Mouse (Mus musculus) embryonic stem cell, embryonic (primary cell): ENCODE measurements at regions not wholly inside any gene's neighbourhood (a gene's known extent, or its start where the extent isn't known, plus 50 kb on each side); places are given as distances from the start of the nearest gene placed in this dataset.

Source experiments
- CTCF ChIA-PET, 4 experiments: fragments of 300-600 bp in 2 of 4; fragments of 350-600 bp in 2 of 4; sonication (Branson Sonifier 250); formaldehyde crosslinking; loops; one replicate each; lab custom pipeline; 2022; ENCODE audit warnings: inconsistent platforms in 2 of 4; lab: Charles Lee
- POLR2A ChIA-PET, 4 experiments: fragments of 300-600 bp in 2 of 4; fragments of 350-600 bp in 2 of 4; sonication (Branson Sonifier 250); formaldehyde crosslinking; loops; one replicate each; lab custom pipeline; 2022; ENCODE audit warnings: antibody characterized with exemption in 4 of 4, inconsistent platforms in 1 of 4; lab: Charles Lee

GRCm38 (mm10) chr16:87295727-87296126, 58.3 kb upstream of the N6amt1 start:
- CTCF ChIA-PET: no interaction called here

GRCm38 (mm10) chr16:87292826-87293225, 61.2 kb upstream of the N6amt1 start:
- CTCF ChIA-PET: no interaction called here
- POLR2A ChIA-PET: no interaction called here

More at GRCm38 (mm10) chr16:87295727-87296126, 58.3 kb upstream of the N6amt1 start:
- POLR2A ChIA-PET: no interaction called here

GRCm38 (mm10) chr16:87291716-87292115, 62.3 kb upstream of the N6amt1 start:
- ChIA-PET POLR2A (interaction anchor here in 1 of 4 experiments (0.5 kb wide), 1 partner anchor 1488 kb away, joined by 3 read pairs; no protein-coding TSS in a partner anchor), CTCF (no interaction called here)

- POLR2A ChIA-PET: no interaction called here
- CTCF ChIA-PET: interaction anchor here in 1 of 4 experiments (1.0 kb wide), 1 partner anchor 25 kb away, joined by 3 read pairs; no protein-coding TSS in a partner anchor
These were observed 68.3 kb upstream of the N6amt1 start for GRCm38 (mm10) chr16:87285639-87286038.

GRCm38 (mm10) chr16:87284835-87285510, 69.0 kb upstream of the N6amt1 start:
- ChIA-PET CTCF (interaction anchor here in 2 of 4 experiments (0.7 to 1.0 kb wide), 4 partner anchors 26 to 119 kb away, joined by 3 to 5 read pairs (median 3); no protein-coding TSS in a partner anchor), POLR2A (no interaction called here)

- CTCF ChIA-PET: no interaction called here
- POLR2A ChIA-PET: interaction anchor here in 1 of 4 experiments (0.5 kb wide), 1 partner anchor 796 kb away, joined by 3 read pairs; no protein-coding TSS in a partner anchor
These were observed 75.5 kb upstream of the N6amt1 start for GRCm38 (mm10) chr16:87278518-87278917.

GRCm38 (mm10) chr16:87272363-87272762, 81.6 kb upstream of the N6amt1 start:
- CTCF ChIA-PET: no interaction called here
- POLR2A ChIA-PET: interaction anchor here in 1 of 4 experiments (0.6 kb wide), 1 partner anchor 16 kb away, joined by 3 read pairs; no protein-coding TSS in a partner anchor

GRCm38 (mm10) chr16:87267954-87268804, 85.8 kb upstream of the N6amt1 start:
- POLR2A ChIA-PET: no interaction called here
- CTCF ChIA-PET: no interaction called here

- POLR2A ChIA-PET: no interaction called here
- CTCF ChIA-PET: no interaction called here
These were observed 86.5 kb upstream of the N6amt1 start for GRCm38 (mm10) chr16:87267517-87267916.

- ChIA-PET POLR2A (no interaction called here), CTCF (no interaction called here)
These were observed 90.4 kb upstream of the N6amt1 start for GRCm38 (mm10) chr16:87263571-87263970.

- CTCF ChIA-PET: no interaction called here
- POLR2A ChIA-PET: no interaction called here
These were observed 90.9 kb upstream of the N6amt1 start for GRCm38 (mm10) chr16:87263041-87263440.

GRCm38 (mm10) chr16:87262497-87262896, 91.5 kb upstream of the N6amt1 start:
- POLR2A ChIA-PET: no interaction called here
- CTCF ChIA-PET: interaction anchor here in 2 of 4 experiments (0.5 to 0.6 kb wide), 3 partner anchors 13 to 476 kb away, joined by 3 to 4 read pairs (median 4); no protein-coding TSS in a partner anchor

GRCm38 (mm10) chr16:87261527-87261926, 92.5 kb upstream of the N6amt1 start:
- POLR2A ChIA-PET: no interaction called here
- CTCF ChIA-PET: no interaction called here

- ChIA-PET CTCF (no interaction called here), POLR2A (no interaction called here)
These were observed 99.2 kb upstream of the N6amt1 start for GRCm38 (mm10) chr16:87254736-87255135.

GRCm38 (mm10) chr16:87250531-87250930, 103.5 kb upstream of the N6amt1 start:
- CTCF ChIA-PET: interaction anchor here (0.6 to 2.0 kb wide), 15 partner anchors 9 to 1448 kb away, joined by 3 to 8 read pairs (median 4); partner anchors contain the start of gene Adamts1 (in 1 of the 4)
- POLR2A ChIA-PET: interaction anchor here in 2 of 4 experiments (0.5 to 0.6 kb wide), 2 partner anchors 170 to 280 kb away, joined by 3 to 6 read pairs; no protein-coding TSS in a partner anchor

- CTCF ChIA-PET: interaction anchor here (0.5 to 2.0 kb wide), 21 partner anchors 8 to 1448 kb away, joined by 3 to 11 read pairs (median 4); partner anchors contain the start of gene Adamts1 (in 1 of the 4)
- POLR2A ChIA-PET: interaction anchor here in 1 of 4 experiments (0.5 kb wide), 1 partner anchor 169 kb away, joined by 6 read pairs; no protein-coding TSS in a partner anchor
These were observed 104.1 kb upstream of the N6amt1 start for GRCm38 (mm10) chr16:87249903-87250302.

GRCm38 (mm10) chr16:87248501-87249030, 105.4 kb upstream of the N6amt1 start:
- CTCF ChIA-PET: interaction anchor here in 3 of 4 experiments (0.5 to 1.6 kb wide), 6 partner anchors 15 to 1446 kb away, joined by 3 to 5 read pairs (median 4); partner anchors contain the start of gene Adamts1 (in 1 of the 3)

GRCm38 (mm10) chr16:87245933-87246791, 107.8 kb upstream of the N6amt1 start:
- ChIA-PET CTCF (interaction anchor here in 2 of 4 experiments (0.6 to 1.6 kb wide), 4 partner anchors 340 to 1439 kb away, joined by 3 to 4 read pairs (median 3); no protein-coding TSS in a partner anchor), POLR2A (no interaction called here)

More at GRCm38 (mm10) chr16:87248501-87249030, 105.4 kb upstream of the N6amt1 start:
- POLR2A ChIA-PET: no interaction called here
